Mouse (Mus musculus) liver, embryonic 14.5 days (tissue): ENCODE data around the gene Rasal1. TPM values are rescaled to one million over a fixed set of nuclear protein-coding genes. Genes with fewer than 3 reads are reported as not detected.

Source experiments
- ATAC-seq: fragments of 200-750 bp; cut with Nextera tagmentation; 2 replicates; pipeline ENCODE4 v1.8.0; 2017; ENCODE audit warnings: moderate number of reproducible peaks, mild to moderate bottlenecking, moderate library complexity; ENCODE audit not compliant: insufficient read depth
- DNase-seq, 3 experiments: peaks; one replicate each; pipeline ENCODE4 v3.0.0-alpha.2; 2012 to 2013; ENCODE audit warnings: low read depth in 3 of 3, low spot score in 3 of 3
- H3K27ac ChIP-seq: fragments of 300-500 bp; sonication (generic); 2 replicates; pipeline ENCODE4 v1.5.1; 2014; ENCODE audit warnings: moderate library complexity, mild to moderate bottlenecking, control low read depth, inconsistent platforms
- H3K27me3 ChIP-seq: fragments of 300-500 bp; sonication (generic); 2 replicates; pipeline ENCODE4 v1.6.1; 2014; ENCODE audit warnings: mild to moderate bottlenecking, low read length, moderate library complexity; ENCODE audit not compliant: control insufficient read depth, insufficient read depth
- H3K36me3 ChIP-seq: fragments of 300-500 bp; sonication (generic); replicated peaks from 2 replicates; pipeline ENCODE4 v1.6.1; 2014; ENCODE audit warnings: low read depth; ENCODE audit not compliant: control insufficient read depth, insufficient read depth
- H3K4me1 ChIP-seq, 2 experiments: fragments of 200-500 bp in 1 of 2; fragments of 300-500 bp in 1 of 2; sonication (generic) in 1 of 2; replicated peaks; 2 replicates each; pipeline ENCODE4 v1.6.1; 2012 to 2014; ENCODE audit warnings: antibody characterized with exemption in 1 of 2, inconsistent platforms in 1 of 2, low read length in 1 of 2; ENCODE audit not compliant: control insufficient read depth in 2 of 2, insufficient read depth in 2 of 2
- H3K4me2 ChIP-seq: fragments of 300-500 bp; sonication (generic); 2 replicates; pipeline ENCODE4 v1.6.1; 2014; ENCODE audit warnings: low read depth, mild to moderate bottlenecking, control low read depth, moderate library complexity
- H3K4me3 ChIP-seq, 2 experiments: fragments of 200-500 bp in 1 of 2; fragments of 300-500 bp in 1 of 2; sonication (generic) in 1 of 2; 2 replicates each; pipeline ENCODE4 v1.5.1; 2012 to 2014; ENCODE audit warnings: low read depth in 2 of 2, low read length in 2 of 2, mild to moderate bottlenecking in 2 of 2, control low read depth in 1 of 2, inconsistent platforms in 1 of 2, moderate library complexity in 1 of 2; ENCODE audit not compliant: insufficient read depth in 1 of 2
- H3K9ac ChIP-seq: fragments of 300-500 bp; sonication (generic); replicated peaks from 2 replicates; pipeline ENCODE4 v1.6.1; 2014; ENCODE audit warnings: mild to moderate bottlenecking, control low read depth, moderate library complexity
- H3K9me3 ChIP-seq: fragments of 300-500 bp; sonication (generic); 2 replicates; pipeline ENCODE4 v1.6.1; 2016; ENCODE audit warnings: low read length, mixed read lengths; ENCODE audit not compliant: control insufficient read depth
- CTCF ChIP-seq: IDR thresholded peaks from 2 replicates; pipeline ENCODE4 v1.5.1; 2016; ENCODE audit warnings: antibody characterized with exemption, low read depth, control low read depth
- EP300 ChIP-seq: IDR thresholded peaks from 2 replicates; pipeline ENCODE4 v1.6.1; 2016; ENCODE audit warnings: antibody characterized with exemption, low read depth
- WGBS: fragments of 180-500 bp; shearing (Covaris S2); extraction: QIAGEN DNeasy Blood & Tissue Kit; methylation state at CpG from one replicate; pipeline ENCODE4 v1.1.7; 2014; ENCODE audit not compliant: insufficient replicate concordance; 5-methylcytosine and 5-hydroxymethylcytosine counted together
- polyA plus RNA-seq, 2 experiments: library from polyadenylated mRNA; depleted of rRNA in 1 of 2; stranded (reverse) in 1 of 2; unstranded in 1 of 2; fragments of >200 nt; fragmentation: Nextera tagmentation in 1 of 2; extraction: Ambion mirVana in 1 of 2; gene quantifications; 2 replicates each; pipeline versions ENCODE4 v1.2.1 to v1.2.3; 2012 to 2014

The Rasal1 gene
- polyA plus RNA-seq, 2 experiments = 0.17 to 0.18 TPM

DNA sequence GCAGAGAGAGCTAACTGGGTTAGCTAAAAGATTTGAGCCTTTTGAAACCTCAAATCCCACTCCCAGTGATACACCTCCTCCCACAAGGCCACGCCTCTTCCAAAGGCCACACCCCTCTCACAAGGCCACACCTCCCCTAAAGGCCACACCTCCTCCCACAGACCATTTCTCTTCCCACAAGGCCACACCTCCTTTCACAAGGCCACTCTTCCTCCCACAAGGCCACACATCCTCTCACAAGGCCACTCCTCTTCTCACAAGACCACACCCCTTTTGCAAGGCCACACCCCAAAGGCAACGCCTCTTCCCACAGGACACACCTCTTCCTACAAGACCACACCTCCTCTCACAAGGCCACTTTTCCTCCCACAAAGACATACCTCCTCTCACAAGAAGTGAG lies 28.9 kb downstream of the Rasal1 start:
- Histone ChIP-seq H3K9me3 (no peaks in the 10 kb centered on the region), H3K27me3 (peaks cover 8% of the 10 kb centered on the region), H3K9ac (no peak overlapping the region), H3K4me1 (no peaks in the 10 kb centered on the region), H3K36me3 (no peaks in the 10 kb centered on the region), H3K4me3 (no peak overlapping the region), H3K27ac (no peak overlapping the region), H3K4me2 (no peak overlapping the region)
- 18% methylated on average over 2 of the region's 2 CpGs for WGBS
- DNase-seq (no peak), ATAC-seq (no peak)
- no peak for TF ChIP-seq EP300
- TF ChIP-seq CTCF = no peak

DNA sequence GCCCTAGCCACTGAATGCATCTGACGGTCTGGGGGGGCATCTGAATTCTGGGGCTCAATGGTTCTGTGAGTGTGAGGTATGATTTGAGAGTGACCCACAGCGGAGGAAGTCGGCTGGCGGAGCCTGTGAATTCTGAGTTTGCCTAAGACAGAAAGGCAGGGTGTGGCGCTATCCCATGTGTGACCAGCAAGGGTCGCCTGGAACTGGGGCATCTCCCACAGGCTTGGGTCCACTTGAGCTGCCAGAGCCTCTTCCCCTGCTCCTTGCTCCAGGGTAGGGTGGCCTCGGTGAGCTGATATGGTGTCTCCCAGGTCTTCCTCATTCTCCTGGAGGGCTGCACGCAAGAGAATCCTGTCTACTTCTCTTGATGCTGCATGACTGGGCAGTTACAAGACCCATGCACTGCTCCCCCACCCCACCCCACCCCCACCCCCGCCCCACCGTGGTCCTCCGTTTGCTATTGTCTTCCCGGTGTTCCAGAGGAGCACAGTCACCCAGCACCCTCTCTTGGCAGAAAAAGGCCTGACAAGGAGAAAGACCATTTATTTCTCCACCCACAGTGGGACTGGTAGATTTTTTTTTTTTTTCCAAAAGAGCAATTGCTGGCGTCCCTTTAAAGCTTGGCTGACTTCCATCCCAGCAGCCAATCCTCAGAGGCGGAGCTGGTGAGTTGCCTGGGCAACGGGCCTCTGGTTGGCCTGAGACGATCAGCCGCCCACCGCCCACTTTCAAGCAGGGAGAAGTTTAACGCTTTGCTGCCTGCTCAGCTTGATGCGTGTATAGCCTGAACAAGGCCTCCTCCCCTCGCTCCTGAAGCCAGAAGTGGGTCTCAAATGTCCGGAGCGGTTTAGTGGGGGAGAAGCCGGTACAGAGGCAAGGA lies 31.3 kb downstream of the Rasal1 start:
- no peak overlapping the region for H3K9ac ChIP-seq
- no peaks in the 10 kb centered on the region for H3K36me3 ChIP-seq
- H3K4me2 ChIP-seq = peak overlapping the region; percentile 20; the same call in 1 of the 2 replicates
- no peak overlapping the region for H3K27ac ChIP-seq
- peaks cover 20% of the 10 kb centered on the region for H3K27me3 ChIP-seq
- ATAC-seq = 0 out of 2 replicates have a peak, but pooled peaks have one; percentile 37
- H3K9me3 ChIP-seq = no peaks in the 10 kb centered on the region
- H3K4me3 ChIP-seq = no peak overlapping the region
- TF ChIP-seq EP300 (no peak), CTCF (peak; percentile 57)
- DNase-seq = no peak
- H3K4me1 ChIP-seq = no peaks in the 10 kb centered on the region
- WGBS = 9% methylated on average over 24 of the region's 24 CpGs

GRCm38 (mm10) chr5:120680918-120681317 lies 32.3 kb downstream of the Rasal1 start:
- no peak for TF ChIP-seq EP300
- TF ChIP-seq CTCF = no peak
- H3K27ac ChIP-seq = no peak overlapping the region
- H3K4me2 ChIP-seq = no peak overlapping the region
- no peak for DNase-seq
- ATAC-seq = no peak
- peaks cover 20% of the 10 kb centered on the region for H3K27me3 ChIP-seq
- H3K36me3 ChIP-seq = no peaks in the 10 kb centered on the region
- no peak overlapping the region for H3K4me3 ChIP-seq
- H3K9me3 ChIP-seq = no peaks in the 10 kb centered on the region
- H3K9ac ChIP-seq = no peak overlapping the region
- WGBS = 75% methylated on average over 18 of the region's 18 CpGs
- no peaks in the 10 kb centered on the region for H3K4me1 ChIP-seq

- 13% methylated on average over 24 of the region's 24 CpGs for WGBS
- Histone ChIP-seq H3K4me2 (no peak overlapping the region), H3K27ac (no peak overlapping the region), H3K36me3 (no peaks in the 10 kb centered on the region), H3K27me3 (peaks cover 20% of the 10 kb centered on the region), H3K9ac (no peak overlapping the region), H3K4me1 (no peaks in the 10 kb centered on the region), H3K9me3 (no peaks in the 10 kb centered on the region), H3K4me3 (no peak overlapping the region)
- no peak for TF ChIP-seq CTCF
- no peak for TF ChIP-seq EP300
- no peak for DNase-seq
- no peak for ATAC-seq
These were observed 34.6 kb downstream of the Rasal1 start for GRCm38 (mm10) chr5:120682982-120683771.

DNA sequence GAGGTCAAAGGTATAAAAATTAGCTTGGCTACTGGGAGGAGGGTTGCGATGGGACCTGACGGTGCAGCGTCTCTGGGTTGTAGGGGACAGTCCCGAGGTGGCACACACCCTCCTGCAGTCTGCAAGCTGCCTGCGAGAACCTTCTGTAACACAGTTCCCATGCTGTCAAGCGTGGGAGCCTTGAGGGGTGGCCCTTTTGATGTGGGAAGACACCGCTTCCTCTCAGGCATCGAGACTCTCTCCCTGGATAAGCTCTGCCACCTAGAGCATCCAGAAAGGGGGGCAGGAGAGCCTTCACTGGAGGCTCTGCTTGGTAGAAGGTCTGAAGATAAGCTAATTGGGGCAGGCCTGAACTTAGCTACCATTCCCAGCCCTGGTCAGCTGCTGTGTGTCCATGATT lies 37.1 kb downstream of the Rasal1 start:
- Histone ChIP-seq H3K27ac (no peak overlapping the region), H3K4me3 (no peak overlapping the region), H3K4me2 (no peak overlapping the region), H3K4me1 (no peaks in the 10 kb centered on the region), H3K9me3 (no peaks in the 10 kb centered on the region), H3K27me3 (peaks cover 20% of the 10 kb centered on the region), H3K9ac (no peak overlapping the region), H3K36me3 (no peaks in the 10 kb centered on the region)
- TF ChIP-seq CTCF = no peak
- DNase-seq (no peak), ATAC-seq (no peak)
- WGBS = 51% methylated on average over 8 of the region's 8 CpGs
